Mouse (Mus musculus): ENCODE measurements around the gene Mymk.

Gene Mymk

DNA sequence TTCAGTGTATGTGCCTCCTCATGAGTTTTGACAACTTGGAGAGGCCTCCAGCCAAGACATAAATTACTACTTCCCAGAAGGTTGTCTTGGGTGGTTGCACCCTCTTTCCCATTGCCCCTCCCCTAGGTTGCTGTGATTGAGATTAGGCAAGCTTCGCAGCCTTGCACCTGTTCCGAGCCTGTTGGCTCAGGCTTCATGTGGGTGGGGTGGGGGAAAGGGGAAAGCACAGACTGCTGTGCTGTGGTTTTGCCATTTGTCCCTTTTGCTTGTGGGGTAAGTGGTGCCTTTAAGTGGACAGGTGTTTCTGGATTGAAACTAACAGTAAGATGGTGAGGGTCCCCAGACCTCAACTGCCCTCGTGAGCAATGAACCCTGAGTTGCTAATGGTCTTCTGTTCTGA is 36.0 kb downstream of the Mymk start:
- no peak for DNase-seq (ENCODE audit: low spot score)

DNA sequence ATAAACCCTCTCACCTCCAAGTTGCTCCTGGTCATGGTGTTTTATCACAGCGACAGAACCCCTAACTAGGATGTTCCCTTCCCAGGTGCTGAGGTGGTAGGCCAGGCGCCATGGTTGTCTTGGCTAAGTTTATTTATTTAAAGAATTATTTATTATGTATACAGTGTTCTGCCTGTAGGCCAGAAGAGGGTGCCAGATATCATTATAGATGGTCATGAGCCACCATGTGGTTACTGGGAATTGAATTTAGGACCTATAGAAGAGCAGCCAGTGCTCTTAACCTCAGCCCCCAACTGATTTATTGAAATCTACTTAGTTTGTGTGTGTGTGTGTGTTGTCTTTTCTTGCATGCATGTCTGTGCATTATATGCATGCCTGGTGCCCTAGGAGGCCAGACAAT is 39.6 kb downstream of the Mymk start:
- no peak for DNase-seq (ENCODE audit: low spot score)

DNA sequence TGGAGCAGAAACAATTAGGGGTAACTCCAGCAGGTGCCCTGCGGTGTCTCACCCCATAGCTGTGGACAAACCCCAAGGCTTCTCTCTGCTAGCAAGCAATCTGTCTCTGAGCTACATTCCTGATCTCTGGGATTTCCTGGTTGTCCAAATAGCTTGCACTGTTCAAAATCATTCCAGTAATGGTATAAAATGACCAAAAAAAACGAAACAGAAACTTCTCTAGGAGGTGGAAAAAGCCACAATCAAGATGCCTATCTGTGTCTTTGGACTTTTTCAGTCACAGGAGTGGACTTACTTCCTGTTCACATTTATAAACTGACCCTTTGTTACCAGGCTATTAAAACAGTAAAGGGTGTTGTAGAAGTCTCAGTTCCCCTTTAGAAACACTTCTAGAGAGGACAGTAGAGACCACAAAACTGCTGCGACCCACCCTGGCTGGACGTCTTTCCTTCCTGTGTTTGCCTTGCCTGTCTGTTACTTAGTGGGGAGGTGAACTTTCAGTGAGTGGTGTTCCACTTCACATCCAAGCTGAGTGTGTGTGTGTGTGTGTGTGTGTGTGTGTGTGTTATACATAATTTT is 43.5 kb downstream of the Mymk start:
- no peak for DNase-seq (ENCODE audit: low spot score)

DNA sequence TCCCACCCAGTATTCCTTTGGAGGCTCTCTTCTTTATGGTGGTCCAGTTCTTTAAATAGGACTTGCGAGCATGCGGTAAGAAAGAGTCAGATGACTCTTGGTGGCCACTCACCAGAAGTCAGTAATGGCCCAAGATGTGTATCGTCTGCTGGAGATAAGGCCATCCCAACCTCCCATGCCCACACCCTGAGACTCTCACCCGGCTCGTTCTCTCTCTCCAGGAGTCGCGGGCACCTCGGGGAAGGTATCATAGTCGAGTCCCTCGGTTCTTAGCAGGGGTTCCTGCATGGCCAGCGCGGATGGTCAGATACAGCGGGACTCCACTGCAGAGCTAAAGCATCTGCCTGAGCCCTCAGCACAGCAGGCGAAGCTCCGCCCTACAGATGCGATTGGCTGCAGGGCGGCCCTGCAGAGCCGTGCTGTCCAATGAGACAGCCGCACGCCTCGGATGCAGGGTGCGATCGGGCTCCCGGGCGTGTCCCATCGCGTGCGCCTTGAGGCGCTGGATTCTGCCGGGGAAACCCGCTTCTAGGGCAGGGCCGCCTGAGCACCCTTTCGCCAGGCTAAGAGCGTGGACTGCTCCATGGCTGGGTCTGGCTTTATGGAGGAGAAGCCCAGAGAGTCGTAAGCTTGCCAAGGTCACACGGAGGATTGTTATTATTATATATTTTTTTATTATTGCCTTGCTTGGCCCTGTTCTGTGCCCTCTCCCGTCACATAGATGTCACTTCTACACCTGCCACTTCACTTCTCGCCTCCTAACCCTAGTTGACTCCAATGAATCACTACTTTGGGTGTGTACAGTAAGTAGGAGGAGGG is 44.2 kb downstream of the Mymk start, which contains the start of gene Slc2a6:
Gene Slc2a6, minus strand, starts transcription at position 381 of the 819 bp plus-strand sequence.
- peak; percentile 90 for DNase-seq (ENCODE audit: low spot score)

DNA sequence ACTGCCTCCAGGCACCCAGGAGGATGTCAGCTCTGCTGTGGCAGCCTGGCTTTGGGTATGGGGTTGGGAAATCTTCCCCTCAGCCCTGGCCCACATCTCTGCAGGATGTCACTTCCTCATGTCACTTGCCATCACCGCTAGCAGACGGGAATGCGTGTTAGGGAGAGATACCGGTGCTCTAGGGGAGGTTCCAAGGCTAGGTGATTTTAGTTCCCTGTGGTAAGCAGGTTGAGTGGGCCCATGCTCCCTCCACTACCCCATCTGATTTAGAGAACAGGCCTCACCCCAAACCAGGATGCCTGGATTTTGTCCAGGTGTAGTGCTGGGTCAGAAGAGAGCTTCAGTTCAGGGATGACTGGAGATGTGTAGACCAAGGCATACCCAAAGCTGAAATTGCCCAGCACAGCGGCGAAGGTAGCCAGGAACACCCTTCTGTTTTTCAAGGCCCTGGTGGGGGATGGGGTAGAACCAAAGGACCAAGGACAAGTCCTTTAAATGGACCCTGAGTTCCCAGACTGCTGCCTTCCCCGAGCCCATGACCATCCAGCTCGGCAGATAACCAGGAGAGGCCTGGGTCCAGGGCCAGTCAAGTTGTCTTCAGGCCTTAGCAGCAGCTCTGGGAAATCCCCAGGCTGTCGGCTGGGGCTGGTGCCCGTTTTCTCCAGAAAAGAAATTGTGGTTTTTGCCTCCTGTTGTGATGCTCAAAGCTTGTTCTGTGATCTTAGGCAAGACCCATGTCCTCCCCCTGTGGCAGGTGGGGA is 44.9 kb downstream of the Mymk start:
- no peak for DNase-seq (ENCODE audit: low spot score)

DNA sequence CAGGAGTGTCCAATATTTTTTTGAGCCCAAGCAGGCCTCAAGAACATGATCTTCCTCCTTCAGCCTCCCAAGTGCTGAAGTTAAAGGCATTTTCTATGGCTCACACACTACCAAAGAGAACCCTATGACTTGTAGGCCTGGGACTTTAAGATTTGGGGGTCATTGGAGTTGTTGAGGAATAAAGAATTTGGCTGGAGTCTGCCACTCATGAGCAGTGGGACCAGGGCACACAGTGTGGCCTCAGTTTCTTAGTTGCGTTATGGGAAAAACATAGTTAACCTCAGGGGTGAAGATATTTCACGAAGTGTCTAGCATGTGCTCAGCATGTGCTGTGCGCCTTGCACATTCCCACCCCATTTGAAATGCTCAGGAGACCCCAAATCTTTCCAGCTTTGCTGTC is 45.6 kb downstream of the Mymk start:
- DNase-seq (ENCODE audit: low spot score), result no peak

DNA sequence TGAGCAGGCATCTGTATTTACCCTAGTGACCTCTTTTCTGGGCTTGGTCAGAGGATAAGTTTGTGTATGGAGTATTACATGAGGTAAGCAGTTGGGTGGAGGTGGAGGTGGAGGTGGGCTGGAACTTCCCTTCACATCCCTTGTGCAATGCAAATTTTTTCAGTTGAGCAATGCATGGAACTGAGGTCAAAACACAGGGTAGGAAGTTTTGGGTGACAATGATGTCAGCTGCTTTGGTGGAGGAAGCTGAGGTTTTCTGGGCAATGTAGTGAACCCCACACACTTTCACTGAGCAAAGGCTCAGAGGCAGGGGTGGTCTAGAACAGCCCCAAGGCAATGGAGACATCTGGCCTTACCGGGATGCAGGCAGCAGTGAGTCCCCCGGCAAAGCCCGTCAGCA is 46.4 kb downstream of the Mymk start:
- no peak for DNase-seq (ENCODE audit: low spot score)

DNA sequence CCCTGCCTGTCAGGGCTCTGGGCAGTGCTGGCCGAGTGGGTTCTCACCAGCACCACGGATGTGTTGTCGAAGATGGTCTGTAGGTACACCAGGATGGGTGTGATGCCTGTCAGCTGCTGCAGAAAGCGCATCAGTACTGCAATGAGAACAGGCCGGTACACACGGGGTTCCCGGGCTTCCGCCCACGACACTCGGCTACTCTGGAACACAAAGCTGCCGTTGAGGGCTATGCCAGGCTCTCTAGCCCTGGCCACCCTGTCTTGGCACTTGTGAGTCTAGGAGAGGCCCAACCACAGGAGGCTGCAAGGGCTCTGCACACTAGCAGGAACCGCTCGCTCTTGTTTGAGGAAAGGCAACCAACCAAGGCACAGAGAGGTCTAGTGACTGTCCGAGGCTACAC is 47.8 kb downstream of the Mymk start:
- DNase-seq (ENCODE audit: low spot score), result no peak

DNA sequence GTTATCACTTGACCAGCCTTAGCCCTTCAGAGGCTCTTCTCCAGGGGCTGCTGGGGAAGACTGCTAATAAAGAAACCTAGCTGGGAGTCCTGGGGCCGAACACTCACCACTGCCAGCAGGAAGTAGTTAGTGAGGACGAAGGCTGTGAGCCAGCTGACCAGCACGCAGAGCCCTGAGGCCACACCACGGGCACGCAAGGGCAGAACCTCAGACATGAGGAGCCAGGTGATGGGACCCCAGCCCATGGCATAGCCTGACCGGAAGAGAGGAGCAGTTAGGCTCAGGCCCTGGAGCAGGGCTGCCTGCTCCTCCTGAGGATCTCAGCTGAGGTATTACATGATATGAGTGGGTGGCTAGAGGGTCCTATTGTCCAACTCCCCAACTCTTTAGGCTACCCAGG is 49.4 kb downstream of the Mymk start:
- DNase-seq (ENCODE audit: low spot score), result no peak

DNA sequence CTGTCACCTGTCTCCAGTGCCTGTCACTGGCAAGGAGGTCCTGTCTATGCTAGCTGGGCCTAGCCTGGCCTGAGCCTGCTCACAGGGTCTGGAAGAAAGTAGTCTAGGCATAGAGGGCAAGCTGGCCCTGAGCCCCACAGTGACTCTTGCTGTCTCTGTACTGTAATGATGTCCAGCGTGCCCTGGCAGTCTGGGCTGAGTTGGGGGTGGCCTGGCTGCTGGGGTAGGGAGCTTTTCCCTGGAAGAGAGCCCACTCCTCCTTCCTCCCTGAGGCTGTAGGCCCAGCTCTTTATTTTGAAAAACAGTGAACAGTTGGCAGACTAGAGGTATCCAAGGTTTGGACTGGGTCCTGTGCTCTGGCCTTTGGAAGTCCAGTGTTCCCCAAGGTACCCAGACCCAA is 50.9 kb downstream of the Mymk start:
- no peak for DNase-seq (ENCODE audit: low spot score)

DNA sequence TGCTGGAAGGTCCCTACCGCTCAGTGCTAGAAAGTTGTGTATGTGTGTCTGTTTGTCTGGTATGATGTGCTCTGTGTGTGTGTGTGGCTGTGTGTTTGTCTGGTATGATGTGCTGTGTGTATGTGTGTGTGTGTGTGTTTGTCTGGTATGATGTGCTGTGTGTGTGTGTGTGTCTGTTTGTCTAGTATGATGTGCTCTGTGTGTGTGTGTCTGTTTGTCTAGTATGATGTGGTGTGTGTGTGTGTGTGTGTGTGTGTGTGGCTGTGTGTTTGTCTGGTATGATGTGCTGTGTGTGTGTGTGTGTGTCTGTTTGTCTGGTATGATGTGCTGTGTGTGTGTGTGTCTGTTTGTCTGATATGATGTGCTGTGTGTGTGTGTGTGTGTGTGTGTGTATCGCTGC is 52.4 kb downstream of the Mymk start:
- no peak for DNase-seq (ENCODE audit: low spot score)

DNA sequence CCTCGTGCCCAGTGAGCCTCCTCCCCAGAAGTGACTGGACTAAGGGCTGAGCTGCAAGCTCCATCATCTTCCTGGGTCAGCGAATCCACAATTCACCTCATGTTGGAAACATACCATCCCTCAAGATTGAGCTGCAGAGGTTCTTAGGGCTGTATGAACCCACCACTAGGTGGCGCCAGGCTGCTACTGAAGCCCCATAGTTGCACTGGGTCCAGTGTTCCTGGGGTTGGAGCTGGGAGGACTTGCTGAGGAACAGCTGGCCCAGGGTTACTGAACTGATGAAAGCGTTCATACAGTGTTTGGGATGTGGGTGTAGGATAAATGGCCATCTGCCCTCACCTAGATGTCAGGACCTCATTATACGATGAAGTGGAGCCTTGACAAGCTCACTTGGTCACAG is 54.2 kb downstream of the Mymk start:
- DNase-seq (ENCODE audit: low spot score), result no peak

Data from left cerebral cortex, adult 11 months (tissue).